Mouse (Mus musculus) inflammation-experienced regulatory T-cells, adult 16 weeks (primary cell): ENCODE results near the gene Wscd2. TPM values are rescaled to one million over a fixed set of nuclear protein-coding genes. Genes with fewer than 3 reads are reported as not detected.

Experiments used
- polyA plus RNA-seq: library from polyadenylated mRNA; unstranded; fragments of 100-300 nt; shearing (Covaris generic); gene quantifications from one replicate; pipeline ENCODE4 v1.2.1, GENCODE M21; 2017

Gene Wscd2
- polyA plus RNA-seq: 0.99 TPM

DNA sequence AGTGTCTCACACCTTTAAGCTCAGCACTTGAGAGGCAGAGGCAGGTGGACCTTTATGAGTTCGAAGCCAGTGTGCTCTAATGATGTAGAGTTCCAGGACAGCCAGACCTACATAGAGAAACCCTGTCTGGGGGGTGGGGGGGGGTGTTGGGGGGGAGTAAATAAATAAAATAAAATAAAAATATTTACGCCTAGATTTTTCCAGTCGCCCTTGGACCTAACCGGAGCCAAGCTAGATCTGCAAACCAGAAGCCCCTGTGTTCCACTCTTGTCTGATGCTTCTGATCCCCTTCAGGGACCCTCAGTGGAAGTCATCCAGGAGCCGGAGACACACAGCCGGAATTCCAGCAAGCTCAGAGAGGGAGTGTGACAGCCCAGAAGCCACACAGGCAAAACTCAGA is at the start of gene Wscd2:
TSS of gene Wscd2 (plus strand) at position 301 of the 400 bp plus-strand sequence.

Other genes with a start within 250 kb of the Wscd2 start
- not detected for gene Sgsm1, start 179.5 kb upstream of the Wscd2 start, polyA plus RNA-seq
- not detected for gene Aym1, start 133.0 kb upstream of the Wscd2 start, polyA plus RNA-seq
- gene Cmklr1, start 160.1 kb downstream of the Wscd2 start, polyA plus RNA-seq: not detected
- gene 1700069L16Rik, start 234.4 kb downstream of the Wscd2 start, polyA plus RNA-seq: not detected
- 13.3 TPM for gene Ficd, start 245.5 kb downstream of the Wscd2 start, polyA plus RNA-seq